ENCODE assay signal across 8 mouse cellular contexts in the genomic region with DNA sequence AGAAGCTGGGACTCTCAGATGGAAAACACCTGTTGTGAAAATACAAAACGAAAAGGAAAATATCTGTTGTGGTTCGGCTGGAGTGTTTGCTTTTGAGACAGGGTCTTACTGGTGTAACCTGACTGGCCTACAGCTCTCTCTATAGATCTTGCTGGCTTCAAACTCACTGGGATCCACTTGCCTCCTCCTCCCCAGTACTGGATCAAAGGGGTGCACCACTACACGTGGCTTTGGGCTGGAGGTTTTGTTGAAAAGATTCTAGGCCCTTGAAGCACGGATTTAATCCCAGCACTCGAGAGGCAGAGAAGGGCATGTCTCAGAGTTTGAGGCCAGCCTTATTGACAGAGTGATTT. TPM values are rescaled to one million over a fixed set of nuclear protein-coding genes. Genes with fewer than 3 reads are reported as not detected.
DNase-seq lines count a peak whose midpoint lies in the region; ATAC-seq and TF ChIP-seq lines count a peak whose summit lies in the region.

No protein-coding gene starts in this region.

- peak overlapping the region; percentile 20 for H3K9ac ChIP-seq in liver, embryonic 11.5 days (ENCODE audit: low read depth, low read length)
- H3K9ac ChIP-seq in intestine, postnatal 0 days (ENCODE audit: low read depth, low read length), result no peak overlapping the region
- H3K9ac ChIP-seq in neural tube, embryonic 14.5 days (replicated peaks; ENCODE audit: low read depth, low read length), result no peak overlapping the region

- no peak for TF ChIP-seq CTCF in intestine, postnatal 0 days (IDR thresholded peaks at IDR 0.05; ENCODE audit: low read depth)

- no peaks in the 10 kb centered on the region for H3K9me3 ChIP-seq in liver, embryonic 11.5 days (ENCODE audit: control insufficient read depth, low read length)
- no peaks in the 10 kb centered on the region for H3K9me3 ChIP-seq in intestine, postnatal 0 days (ENCODE audit: control insufficient read depth)
- no peaks in the 10 kb centered on the region for H3K9me3 ChIP-seq in neural tube, embryonic 14.5 days (ENCODE audit: control insufficient read depth, low read length)

- WGBS in liver, embryonic 11.5 days, result 18% methylated on average over 5 of the region's 5 CpGs
- WGBS in intestine, postnatal 0 days, result 12% methylated on average over 5 of the region's 5 CpGs
- WGBS in neural tube, embryonic 14.5 days, result 12% methylated on average over 5 of the region's 5 CpGs

- peak overlapping the region; percentile 76 for H3K4me3 ChIP-seq in liver, embryonic 11.5 days (ENCODE audit: low read depth, low read length)
- peak overlapping the region; percentile 72 for H3K4me3 ChIP-seq in intestine, postnatal 0 days (ENCODE audit: low read depth, low read length)
- H3K4me3 ChIP-seq in neural tube, embryonic 14.5 days (ENCODE audit: low read depth, low read length), result no peak overlapping the region; the same call in 1 of the 2 replicates

- no peaks in the 10 kb centered on the region for H3K36me3 ChIP-seq in liver, embryonic 11.5 days (ENCODE audit: control insufficient read depth, insufficient read depth, low read length)
- H3K36me3 ChIP-seq in intestine, postnatal 0 days (ENCODE audit: control insufficient read depth, insufficient read depth), result peaks cover 5% of the 10 kb centered on the region
- H3K36me3 ChIP-seq in neural tube, embryonic 14.5 days (ENCODE audit: control insufficient read depth, insufficient read depth, low read length), result peaks cover 3% of the 10 kb centered on the region

- H3K27ac ChIP-seq in liver, embryonic 11.5 days (ENCODE audit: low read depth, low read length), result peak overlapping the region; percentile 1; the same call in 1 of the 2 replicates
- peak overlapping the region; percentile 21; the same call in 1 of the 2 replicates for H3K27ac ChIP-seq in intestine, postnatal 0 days (ENCODE audit: low read depth, low read length)
- no peak overlapping the region for H3K27ac ChIP-seq in neural tube, embryonic 14.5 days (ENCODE audit: low read depth, low read length)

- DNase-seq in liver, embryonic 11.5 days (ENCODE audit: low spot score), result no peak
- no peak for DNase-seq in liver
- DNase-seq in frontal cortex, postnatal 25 days (ENCODE audit: low spot score in 2 of 2), result no peak
- no peak for DNase-seq in adrenal gland, postnatal 10 days
- DNase-seq in natural killer cell, adult 2 months (ENCODE audit: low spot score in 2 of 2), result no peak

- peaks cover 8% of the 10 kb centered on the region; the same call in 1 of the 2 replicates for H3K4me1 ChIP-seq in liver, embryonic 11.5 days (replicated peaks; ENCODE audit: control insufficient read depth, insufficient read depth, low read length)
- 0 out of 2 replicates have a peak, but pooled peaks cover 3% of the 10 kb centered on the region for H3K4me1 ChIP-seq in intestine, postnatal 0 days (replicated peaks; ENCODE audit: control insufficient read depth, insufficient read depth, low read length)
- no peaks in the 10 kb centered on the region for H3K4me1 ChIP-seq in neural tube, embryonic 14.5 days (ENCODE audit: control insufficient read depth, insufficient read depth, low read length)

- ATAC-seq in liver, embryonic 11.5 days (replicated peaks; ENCODE audit: low FRiP score), result peak; percentile 39
- 0 out of 2 replicates have a peak, but pooled peaks have one; percentile 7 for ATAC-seq in erythroblast, adult 5-6 weeks (replicated peaks; ENCODE audit: low FRiP score, poor library complexity, severe bottlenecking)
- ATAC-seq in intestine, postnatal 0 days, result no peak
- peak; percentile 29; the same call in 1 of the 2 replicates for ATAC-seq in neural tube, embryonic 14.5 days (ENCODE audit: low read depth)

- no peaks in the 10 kb centered on the region for H3K27me3 ChIP-seq in liver, embryonic 11.5 days (replicated peaks; ENCODE audit: control insufficient read depth, insufficient read depth, low read length)
- no peaks in the 10 kb centered on the region for H3K27me3 ChIP-seq in intestine, postnatal 0 days (replicated peaks; ENCODE audit: control insufficient read depth, insufficient read depth, low read length)
- no peaks in the 10 kb centered on the region for H3K27me3 ChIP-seq in neural tube, embryonic 14.5 days (ENCODE audit: control insufficient read depth, insufficient read depth, low read length)

- peak overlapping the region; percentile 98 for H3K4me2 ChIP-seq in liver, embryonic 11.5 days
- H3K4me2 ChIP-seq in intestine, postnatal 0 days (replicated peaks; ENCODE audit: low read depth), result peak overlapping the region; percentile 80
- H3K4me2 ChIP-seq in neural tube, embryonic 14.5 days (ENCODE audit: low read depth, low read length), result peak overlapping the region; percentile 54; the same call in 1 of the 2 replicates

RNA-seq across cellular contexts. Expression of a gene that starts 10.6 kb away (rescaled TPM):
- polyA plus RNA-seq in liver, embryonic 11.5 days (2014; fragmentation: Nextera tagmentation; extraction: Ambion mirVana), result 14.3 and 17.0 TPM in 2 replicates
- total RNA-seq in erythroblast, adult 5-6 weeks (2015; ENCODE audit: low replicate concordance), result 23.0 and 28.1 TPM in 2 replicates
- 27.9 and 31.8 TPM in 2 replicates for total RNA-seq in erythroblast, adult 5-6 weeks (2017; ENCODE audit: low replicate concordance)
- polyA plus RNA-seq in intestine, postnatal 0 days (2015; fragmentation: Nextera tagmentation; extraction: Ambion mirVana), result 5.3 and 6.5 TPM in 2 replicates
- 14.4 and 16.8 TPM in 2 replicates for polyA plus RNA-seq in neural tube, embryonic 14.5 days (2014; fragmentation: Nextera tagmentation; extraction: Ambion mirVana)
- 10 to 100 TPM; 47.5 to 64.2 TPM for total RNA-seq in adrenal gland, postnatal 10 days (2021)

RNA-seq across cellular contexts. Expression of a gene that starts 12.7 kb away (rescaled TPM):
- 6.7 and 7.4 TPM in 2 replicates for polyA plus RNA-seq in liver, embryonic 11.5 days (2014; fragmentation: Nextera tagmentation; extraction: Ambion mirVana)
- 2.1 TPM in 1 of 2 replicates, not detected in the other for total RNA-seq in erythroblast, adult 5-6 weeks (2015; ENCODE audit: low replicate concordance)
- total RNA-seq in erythroblast, adult 5-6 weeks (2017; ENCODE audit: low replicate concordance), result 0.98 and 1.8 TPM in 2 replicates
- polyA plus RNA-seq in intestine, postnatal 0 days (2015; fragmentation: Nextera tagmentation; extraction: Ambion mirVana), result 9.4 and 9.7 TPM in 2 replicates
- polyA plus RNA-seq in neural tube, embryonic 14.5 days (2014; fragmentation: Nextera tagmentation; extraction: Ambion mirVana), result 19.9 and 21.3 TPM in 2 replicates
- total RNA-seq in adrenal gland, postnatal 10 days (2021), result 1 to 10 TPM; 2.6 to 4.5 TPM

RNA-seq across cellular contexts. Expression of a gene that starts 16.7 kb away (rescaled TPM):
- polyA plus RNA-seq in liver, embryonic 11.5 days (2014; fragmentation: Nextera tagmentation; extraction: Ambion mirVana), result 0.37 and 0.45 TPM in 2 replicates
- not detected in 2 replicates for total RNA-seq in erythroblast, adult 5-6 weeks (2015; ENCODE audit: low replicate concordance)
- total RNA-seq in erythroblast, adult 5-6 weeks (2017; ENCODE audit: low replicate concordance), result not detected in 2 replicates
- polyA plus RNA-seq in intestine, postnatal 0 days (2015; fragmentation: Nextera tagmentation; extraction: Ambion mirVana), result 0.88 and 0.93 TPM in 2 replicates
- polyA plus RNA-seq in neural tube, embryonic 14.5 days (2014; fragmentation: Nextera tagmentation; extraction: Ambion mirVana), result 0.32 and 2.0 TPM in 2 replicates
- 1 to 10 TPM; 2.6 to 3.2 TPM for total RNA-seq in adrenal gland, postnatal 10 days (2021)

RNA-seq across cellular contexts. Expression of a gene that starts 36.4 kb away (rescaled TPM):
- 1.6 and 2.8 TPM in 2 replicates for polyA plus RNA-seq in liver, embryonic 11.5 days (2014; fragmentation: Nextera tagmentation; extraction: Ambion mirVana)
- total RNA-seq in erythroblast, adult 5-6 weeks (2015; ENCODE audit: low replicate concordance), result 2.3 and 3.3 TPM in 2 replicates
- 10.6 and 12.8 TPM in 2 replicates for total RNA-seq in erythroblast, adult 5-6 weeks (2017; ENCODE audit: low replicate concordance)
- polyA plus RNA-seq in intestine, postnatal 0 days (2015; fragmentation: Nextera tagmentation; extraction: Ambion mirVana), result 27.0 and 30.6 TPM in 2 replicates
- 7.3 and 10.5 TPM in 2 replicates for polyA plus RNA-seq in neural tube, embryonic 14.5 days (2014; fragmentation: Nextera tagmentation; extraction: Ambion mirVana)
- total RNA-seq in adrenal gland, postnatal 10 days (2021), result 10 to 100 TPM; 17.7 to 27.7 TPM

RNA-seq across cellular contexts. Expression of a gene that starts 50.3 kb away (rescaled TPM):
- 128 and 140 TPM in 2 replicates for polyA plus RNA-seq in liver, embryonic 11.5 days (2014; fragmentation: Nextera tagmentation; extraction: Ambion mirVana)
- 20.2 and 21.5 TPM in 2 replicates for total RNA-seq in erythroblast, adult 5-6 weeks (2015; ENCODE audit: low replicate concordance)
- total RNA-seq in erythroblast, adult 5-6 weeks (2017; ENCODE audit: low replicate concordance), result 35.1 and 37.9 TPM in 2 replicates
- 67.0 and 67.3 TPM in 2 replicates for polyA plus RNA-seq in intestine, postnatal 0 days (2015; fragmentation: Nextera tagmentation; extraction: Ambion mirVana)
- polyA plus RNA-seq in neural tube, embryonic 14.5 days (2014; fragmentation: Nextera tagmentation; extraction: Ambion mirVana), result 57.7 and 61.6 TPM in 2 replicates
- 10 to 100 TPM; 65.7 to 71.5 TPM for total RNA-seq in adrenal gland, postnatal 10 days (2021)
